Mouse (Mus musculus) CD4-positive, CD25-positive, alpha-beta regulatory T cell, adult 9 weeks (primary cell): ENCODE measurements around the gene Gm3095. TPM values are rescaled to one million over a fixed set of nuclear protein-coding genes. Genes with fewer than 3 reads are reported as not detected.

Source experiments
- polyA plus RNA-seq: library from polyadenylated mRNA; unstranded; fragments of 100-300 nt; shearing (Covaris generic); gene quantifications from one replicate; pipeline ENCODE4 v1.2.1, GENCODE M21; 2017

Gene Gm3095
- polyA plus RNA-seq = not detected

GRCm38 (mm10) chr14:3963247-3963646 lies at the start of gene Gm3095:
Gm3095 (plus strand) TSS chr14:3963547.

GRCm38 (mm10) chr14:3931456-3931855 lies 31.9 kb upstream of the Gm3095 start, which contains the start of gene Gm3029:
Gm3029 (plus strand) TSS chr14:3931756.

GRCm38 (mm10) chr14:3998094-3998493 lies 34.7 kb downstream of the Gm3095 start, which contains the start of gene Gm3099:
Gm3099 (plus strand) TSS chr14:3998394.

Other genes with a start within 250 kb of the Gm3095 start
- gene Gm3002, start 153.5 kb upstream of the Gm3095 start, polyA plus RNA-seq = 0.35 TPM
- not detected for gene Gm3033, start 117.3 kb upstream of the Gm3095 start, polyA plus RNA-seq
- not detected for gene Gm2916, start 79.4 kb upstream of the Gm3095 start, polyA plus RNA-seq
- not detected for gene Gm3029, start 31.8 kb upstream of the Gm3095 start, polyA plus RNA-seq
- gene Gm3099, start 34.8 kb downstream of the Gm3095 start, polyA plus RNA-seq = not detected
- 0.82 TPM for gene Gm5796, start 60.4 kb downstream of the Gm3095 start, polyA plus RNA-seq
- 0.38 TPM for gene Gm3115, start 120.6 kb downstream of the Gm3095 start, polyA plus RNA-seq
- 0.79 TPM for gene Gm8108, start 147.0 kb downstream of the Gm3095 start, polyA plus RNA-seq
- not detected for gene Gm3127, start 201.5 kb downstream of the Gm3095 start, polyA plus RNA-seq
- gene Gm2974, start 219.0 kb downstream of the Gm3095 start, polyA plus RNA-seq = 2.3 TPM